Mouse (Mus musculus) adrenal gland, adult 2 months (tissue): ENCODE measurements at regions not wholly inside any gene's neighbourhood (a gene's known extent, or its start where the extent isn't known, plus 50 kb on each side); places are given as distances from the start of the nearest gene placed in this dataset.

Experiments used
- DNase-seq: peaks from one replicate; pipeline ENCODE4 v3.0.0; 2021

DNA sequence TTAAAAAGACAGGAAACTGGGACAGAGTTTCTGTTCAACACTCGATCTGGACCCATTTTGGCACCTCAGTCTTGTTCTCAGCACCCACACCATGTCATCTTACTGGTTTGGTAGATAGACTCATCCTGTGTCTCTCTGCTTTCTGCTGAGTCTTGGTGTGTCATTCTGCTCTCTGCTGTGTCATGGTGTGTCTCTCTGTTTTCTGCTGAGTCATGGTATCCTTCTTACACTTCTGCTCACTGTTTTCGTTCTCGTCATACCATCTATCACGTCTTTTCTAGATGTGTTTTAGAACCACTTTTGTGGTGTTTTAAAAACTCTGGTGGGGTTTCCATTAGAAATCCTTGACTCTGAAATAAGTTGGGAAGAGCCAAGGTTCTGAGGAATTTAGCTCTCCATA is 393.7 kb upstream of the Adamts16 start:
- no peak for DNase-seq

DNA sequence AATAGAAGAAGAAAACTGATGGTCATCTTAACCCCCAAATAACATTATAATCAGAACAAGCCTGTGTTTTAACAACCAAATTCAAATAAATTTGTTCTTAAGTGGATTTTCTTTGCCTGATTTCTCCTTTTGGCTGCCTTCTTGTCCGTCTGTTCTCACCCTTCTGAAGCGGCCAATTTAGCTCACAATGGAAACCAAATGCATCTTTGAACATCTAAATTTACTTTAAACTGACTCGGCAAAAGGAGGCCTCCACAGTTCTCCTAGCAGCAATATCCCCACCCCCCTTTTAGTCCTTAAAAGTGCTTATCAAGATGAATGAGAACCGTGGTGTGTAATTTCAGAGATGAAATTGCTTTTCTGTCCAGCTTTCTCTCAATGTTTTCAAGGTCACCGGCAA is 389.6 kb upstream of the Adamts16 start:
- no peak for DNase-seq

DNA sequence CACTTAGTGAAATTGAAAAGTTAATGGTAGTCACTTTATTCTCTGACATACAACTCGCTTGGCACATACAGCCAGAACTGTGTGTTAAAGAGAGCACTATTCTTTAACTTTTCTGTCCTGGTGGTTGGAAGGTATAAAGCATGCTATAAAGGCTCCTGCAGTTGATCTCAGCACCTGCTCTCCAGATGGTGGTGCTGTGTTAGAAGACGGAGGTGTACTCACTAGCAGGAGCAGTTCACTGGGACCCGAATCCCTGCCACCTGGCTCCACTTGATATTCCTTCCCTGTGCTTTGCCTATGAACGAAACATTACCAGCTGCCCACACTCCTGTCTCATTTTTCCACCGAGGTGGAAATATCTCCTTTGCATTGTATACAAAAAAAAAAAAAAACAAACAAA is 373.2 kb upstream of the Adamts16 start:
- DNase-seq = no peak

DNA sequence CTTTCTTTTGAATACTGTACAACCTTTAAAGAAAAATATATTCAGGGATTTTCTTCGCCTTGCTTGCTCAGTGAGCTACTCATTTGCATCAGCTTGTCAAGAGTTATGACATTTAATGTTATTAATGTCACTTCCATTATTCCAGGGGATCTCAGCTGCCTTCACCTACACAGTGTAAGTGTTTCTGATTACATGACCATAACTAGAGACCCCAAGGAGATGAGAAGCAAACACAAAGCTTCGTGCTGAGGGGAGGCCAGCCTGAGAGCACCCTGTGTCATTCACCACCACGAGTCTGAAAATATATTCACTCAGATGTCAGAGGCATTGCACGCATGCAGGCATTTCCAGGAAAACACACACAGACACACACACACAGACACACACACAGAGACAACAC is 369.8 kb upstream of the Adamts16 start:
- DNase-seq = no peak

DNA sequence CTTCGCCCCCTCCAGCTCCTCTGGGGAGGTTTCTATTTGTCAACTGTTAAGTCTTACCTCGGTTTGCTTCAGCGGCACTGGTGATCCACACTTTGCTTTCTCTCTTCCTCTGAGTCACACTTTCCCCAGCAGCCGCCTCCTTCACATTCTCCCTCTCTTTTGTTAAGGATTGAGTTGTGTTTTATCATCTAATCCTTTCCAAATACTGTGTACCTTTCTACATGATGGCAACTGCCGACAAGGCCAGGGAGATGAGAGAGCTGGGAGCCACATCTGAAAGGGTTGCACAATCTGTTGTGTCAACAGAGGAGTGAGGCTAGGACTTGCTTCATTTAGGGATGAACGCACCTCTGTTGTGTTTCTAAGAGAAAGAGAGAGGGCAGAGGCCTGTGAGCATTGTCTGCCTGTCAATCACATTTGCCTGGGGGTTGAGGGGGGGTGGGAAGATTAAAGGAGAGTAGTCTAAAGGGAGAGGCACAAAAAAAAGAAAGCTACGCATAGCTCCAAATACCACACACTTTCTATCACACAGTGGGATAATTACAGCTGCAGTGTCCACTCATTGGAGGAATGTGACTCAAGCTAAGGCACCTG is 369.1 kb upstream of the Adamts16 start:
- no peak for DNase-seq

DNA sequence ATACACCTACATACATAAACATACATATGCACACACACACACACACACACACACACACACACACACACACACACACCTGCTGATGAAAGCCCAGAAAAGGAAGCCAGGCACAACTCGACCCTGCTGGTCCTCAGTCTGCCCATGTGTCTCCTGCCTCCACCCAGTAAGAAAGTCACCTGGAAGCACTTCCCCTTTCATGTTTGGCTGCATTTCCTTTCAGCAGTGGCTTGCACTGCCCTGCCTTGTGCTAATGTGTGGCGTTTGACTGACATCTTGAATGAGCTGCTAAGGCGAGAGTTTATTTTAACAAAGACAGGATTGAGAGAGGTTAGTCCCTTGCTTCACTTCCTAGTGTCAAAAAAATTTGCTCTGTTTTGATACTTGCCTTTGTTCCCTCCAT is 364.1 kb upstream of the Adamts16 start:
- no peak for DNase-seq

DNA sequence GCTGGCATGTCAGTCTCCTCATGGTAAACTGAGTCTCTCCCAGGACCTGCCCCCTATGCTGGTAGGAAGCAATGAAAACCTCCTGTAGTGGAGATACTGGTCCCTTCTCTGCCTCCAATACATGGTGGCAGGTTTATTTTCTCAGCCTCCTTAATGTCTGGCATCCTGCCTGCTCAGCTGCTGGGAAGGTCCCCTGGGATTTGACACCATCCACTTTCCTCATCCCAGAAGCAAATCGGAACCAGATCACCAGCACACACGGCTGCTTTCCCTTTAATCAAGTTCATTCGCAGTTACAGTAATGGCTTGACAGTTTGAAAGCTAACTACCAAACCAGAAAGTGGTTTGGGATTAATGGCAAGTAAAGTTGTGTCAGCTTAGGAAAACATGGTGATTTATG is 359.0 kb upstream of the Adamts16 start:
- DNase-seq = no peak

DNA sequence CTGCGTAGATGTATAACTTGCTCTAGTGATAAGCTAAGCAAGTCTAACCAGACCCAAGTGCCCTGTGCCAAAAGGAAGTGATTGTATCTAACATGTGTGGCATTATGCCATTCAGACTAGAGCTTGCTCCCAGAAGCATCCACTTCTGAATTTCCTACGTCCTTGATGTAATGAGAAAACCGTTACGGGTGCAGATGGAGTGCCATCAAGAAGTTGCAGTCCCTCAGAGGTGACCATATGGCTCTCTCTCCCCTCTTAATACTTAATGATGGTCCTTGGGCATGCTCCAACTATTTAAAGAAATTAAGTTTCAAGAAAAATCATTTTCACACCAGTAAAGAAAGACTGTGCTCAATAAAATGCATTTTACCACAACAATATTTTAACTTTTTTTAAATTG is 354.1 kb upstream of the Adamts16 start:
- no peak for DNase-seq

DNA sequence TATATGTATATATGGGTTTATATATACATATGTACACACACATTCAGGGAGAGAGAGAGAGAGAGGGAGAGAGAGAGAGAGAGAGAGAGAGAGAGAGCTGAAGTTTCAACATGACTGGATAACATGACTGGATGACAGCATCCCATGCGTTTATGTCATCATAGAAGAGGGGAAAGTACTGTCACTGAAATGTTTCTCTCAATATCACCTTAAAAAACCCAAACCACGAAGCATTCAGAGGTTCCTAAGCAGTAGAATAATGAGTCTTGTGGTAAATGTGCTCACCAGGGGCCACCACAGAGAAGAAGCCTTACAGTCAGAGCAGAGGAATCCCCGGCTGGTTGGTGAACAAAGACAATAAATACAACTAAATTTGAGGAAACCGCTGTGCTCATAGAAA is 342.9 kb upstream of the Adamts16 start:
- no peak for DNase-seq

DNA sequence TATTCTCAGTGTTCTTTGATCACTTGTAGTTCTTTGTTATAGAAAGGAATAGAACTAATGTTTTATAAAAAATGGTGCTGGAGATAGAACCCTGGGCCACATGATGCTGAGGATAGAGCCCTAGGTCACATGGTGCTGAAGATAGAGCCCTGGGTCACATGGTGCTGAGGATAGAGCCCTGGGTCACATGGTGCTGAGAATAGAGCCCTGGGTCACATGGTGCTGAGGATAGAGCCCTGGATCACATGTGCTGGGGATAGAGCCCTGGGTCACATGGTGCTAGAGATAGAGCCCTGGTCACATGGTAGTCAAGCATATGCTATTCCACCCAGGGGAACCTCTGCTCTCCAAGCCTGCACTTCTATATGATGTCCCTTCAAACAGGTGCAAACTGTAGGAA is 337.5 kb upstream of the Adamts16 start:
- DNase-seq = no peak

DNA sequence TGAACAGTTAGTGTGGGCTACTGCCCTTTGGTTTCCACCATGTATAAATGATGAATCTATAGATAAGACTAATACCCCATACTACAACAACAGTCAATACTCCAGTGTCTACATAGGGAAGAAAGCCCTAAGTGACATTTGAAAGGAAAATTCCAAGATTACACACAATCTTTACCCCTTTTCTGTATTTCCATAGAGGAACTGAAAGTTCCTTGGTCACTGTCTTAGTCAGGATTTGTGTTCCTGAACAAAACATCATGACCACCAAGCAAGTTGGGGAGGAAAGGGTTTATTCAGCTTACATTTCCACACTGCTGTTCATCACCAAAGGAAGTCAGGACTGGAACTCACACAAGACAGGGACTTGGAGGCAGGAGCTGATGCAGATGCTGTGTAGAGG is 332.7 kb upstream of the Adamts16 start:
- DNase-seq = no peak

DNA sequence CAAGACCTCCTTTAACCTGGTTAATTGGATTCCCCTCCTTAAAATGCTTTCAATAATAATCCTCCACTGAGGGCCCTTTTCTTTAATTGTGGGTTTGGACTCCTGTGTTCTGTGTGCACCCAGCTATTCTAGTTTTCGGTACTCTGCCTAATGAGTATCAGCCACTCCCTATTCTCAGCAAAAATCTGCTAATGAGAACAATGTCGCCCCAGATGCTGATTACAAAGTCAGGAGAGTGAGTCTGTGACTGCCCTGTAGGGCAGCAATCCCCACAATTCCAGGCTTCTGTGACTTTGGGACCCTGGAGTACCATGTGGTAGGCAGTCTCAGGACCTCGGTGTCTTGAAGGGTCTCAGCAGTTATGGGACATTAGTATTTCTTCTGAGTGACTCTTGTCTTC is 324.6 kb upstream of the Adamts16 start:
- DNase-seq = no peak

DNA sequence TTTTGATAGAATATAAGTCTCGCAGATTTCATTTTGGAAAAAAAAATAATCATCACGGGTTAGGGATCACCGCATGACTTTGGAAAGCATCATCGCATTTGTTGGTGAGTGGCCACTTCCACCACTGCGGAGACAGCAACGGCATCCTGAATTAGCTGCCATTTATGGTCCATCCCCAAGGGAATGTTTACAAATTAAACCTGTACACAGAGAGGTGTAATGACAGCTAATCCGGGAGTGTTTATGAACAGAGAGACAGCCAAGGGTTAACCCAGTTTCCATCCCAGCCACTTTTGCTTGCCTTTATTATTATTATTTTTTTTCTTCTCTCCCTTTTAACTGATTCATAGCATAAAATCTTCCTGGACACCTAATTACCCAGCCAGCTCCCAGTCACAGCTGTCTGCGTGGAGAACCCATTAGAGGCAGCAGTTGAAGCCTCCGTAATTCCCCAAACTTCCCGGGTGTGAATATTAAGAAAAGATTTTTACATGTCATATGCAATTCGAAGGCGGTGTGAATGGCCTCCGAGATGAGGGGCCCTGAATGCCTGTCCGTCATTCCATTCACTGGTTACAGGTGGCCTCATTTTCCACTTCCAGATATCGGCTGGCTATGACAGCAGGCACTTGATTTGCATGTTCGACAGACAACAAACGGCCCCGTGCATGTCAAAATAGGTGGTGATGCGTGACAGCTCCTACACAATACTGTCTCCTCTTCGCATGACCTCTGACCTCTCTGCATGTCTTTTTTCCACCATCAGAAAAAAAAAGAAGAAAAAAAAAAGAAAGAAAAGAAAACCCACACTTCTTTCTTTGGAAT is 323.7 kb upstream of the Adamts16 start:
- DNase-seq = no peak

DNA sequence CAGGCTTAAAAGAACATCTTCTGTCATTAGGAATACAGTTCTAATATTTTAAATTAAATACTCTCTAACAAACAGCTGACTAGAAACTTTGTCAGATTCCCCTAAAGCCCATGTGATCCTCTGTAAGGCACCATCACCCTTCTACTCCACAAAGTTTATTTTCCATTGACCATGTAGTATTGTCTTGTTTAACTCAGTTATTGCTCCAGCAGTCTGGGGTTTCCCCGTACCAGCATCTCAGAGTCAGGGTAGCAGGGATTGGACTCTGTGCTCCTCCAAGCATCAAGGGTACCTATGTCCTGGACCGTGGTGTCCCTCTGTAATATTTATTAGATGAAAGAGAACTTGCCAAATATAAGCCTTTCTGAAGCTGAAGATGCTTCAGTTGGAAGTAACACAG is 322.4 kb upstream of the Adamts16 start:
- no peak for DNase-seq

DNA sequence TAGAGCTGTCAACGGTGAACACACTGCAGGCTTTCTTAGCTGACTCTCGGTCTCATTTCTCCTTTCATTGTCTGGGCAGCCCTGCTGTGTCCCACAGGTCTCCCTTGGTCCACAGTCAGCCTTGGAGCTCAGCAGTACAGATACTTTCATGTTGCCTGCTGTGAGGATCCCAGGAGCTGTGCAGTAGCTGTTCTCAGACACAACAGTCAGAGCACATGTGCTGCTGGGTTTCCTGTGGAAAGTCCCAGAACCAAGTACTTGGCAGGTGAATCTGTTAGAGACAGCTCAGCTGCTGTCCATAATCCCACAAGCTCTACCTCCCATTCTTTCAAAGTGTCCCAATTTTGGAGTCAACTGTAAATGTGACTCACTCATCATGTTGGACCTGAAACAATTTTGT is 321.3 kb upstream of the Adamts16 start:
- DNase-seq = no peak

DNA sequence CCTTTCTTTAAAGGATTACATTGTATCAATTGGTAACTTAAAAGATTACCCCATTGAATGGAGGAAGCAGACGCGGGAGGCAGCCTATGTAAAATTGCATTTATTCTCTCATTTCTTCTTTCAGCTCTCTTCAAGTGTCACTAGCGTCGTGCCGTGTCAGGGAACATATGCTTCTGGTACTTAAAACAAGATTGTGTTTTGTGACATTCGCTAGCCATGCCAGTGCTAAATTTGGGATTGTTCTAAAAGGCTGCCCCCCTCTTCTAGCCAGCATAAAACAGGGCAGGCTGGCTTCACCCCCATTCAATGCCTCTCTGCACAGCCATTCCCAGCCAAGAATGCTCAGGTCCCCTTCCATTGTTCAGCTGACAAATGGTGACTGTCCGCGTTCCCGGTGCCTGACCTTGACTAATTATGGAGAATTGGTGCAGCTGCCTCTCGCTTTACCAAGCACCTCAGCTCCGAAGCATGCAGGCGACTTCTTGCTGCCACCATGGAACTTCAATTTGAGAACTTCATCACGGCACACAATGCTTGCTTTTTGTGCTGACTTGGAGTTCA is 316.8 kb upstream of the Adamts16 start:
- DNase-seq = no peak

DNA sequence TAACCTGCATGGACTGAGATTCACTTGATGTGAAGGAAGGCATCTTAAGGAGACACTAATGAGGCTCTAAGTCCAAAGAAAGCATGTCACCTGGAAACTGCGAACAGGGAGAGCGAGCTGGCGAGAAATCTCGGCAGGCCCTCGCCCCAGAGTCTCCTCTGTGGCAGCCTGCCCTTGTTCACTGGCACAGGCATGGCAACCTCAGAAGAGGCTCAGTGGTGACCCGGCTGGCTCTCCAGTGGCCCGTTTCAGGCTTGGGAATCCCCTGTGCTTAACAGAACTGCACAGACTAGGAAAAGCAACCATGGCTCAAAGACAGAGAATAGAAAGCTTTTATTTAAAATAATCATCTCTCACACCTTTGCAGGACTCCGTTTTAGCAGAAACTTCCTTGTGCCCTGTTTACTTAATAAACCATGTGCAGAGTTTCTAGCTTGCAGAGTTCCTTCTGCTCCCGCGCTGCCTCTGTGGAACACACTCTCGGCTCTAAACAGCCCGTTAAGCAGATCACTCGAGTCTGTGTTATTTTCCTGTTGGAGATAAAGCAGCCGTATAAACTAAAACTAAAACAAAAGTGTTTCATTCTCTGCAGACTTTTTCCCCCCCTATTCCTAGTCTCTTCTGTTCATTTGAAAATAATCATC is 316.2 kb upstream of the Adamts16 start:
- no peak for DNase-seq

DNA sequence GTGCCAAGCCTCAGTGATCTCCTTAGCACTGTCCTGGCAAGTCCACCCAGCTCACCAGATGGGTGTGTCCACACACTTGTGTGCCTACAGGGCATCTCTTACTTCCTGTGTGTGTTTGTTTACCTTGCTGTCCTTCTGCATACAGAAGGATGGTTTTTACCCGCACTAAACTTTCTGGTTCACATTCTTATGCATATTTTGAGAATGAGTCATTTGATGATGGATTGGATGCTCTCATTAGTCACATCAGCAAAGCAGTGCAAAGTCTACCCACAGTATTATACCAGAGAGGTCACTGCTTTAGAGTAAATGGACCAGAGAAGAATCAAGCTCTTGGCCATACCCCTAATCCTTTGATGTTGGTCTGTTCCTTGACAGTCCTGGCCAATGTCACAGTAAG is 308.5 kb upstream of the Adamts16 start:
- no peak for DNase-seq

DNA sequence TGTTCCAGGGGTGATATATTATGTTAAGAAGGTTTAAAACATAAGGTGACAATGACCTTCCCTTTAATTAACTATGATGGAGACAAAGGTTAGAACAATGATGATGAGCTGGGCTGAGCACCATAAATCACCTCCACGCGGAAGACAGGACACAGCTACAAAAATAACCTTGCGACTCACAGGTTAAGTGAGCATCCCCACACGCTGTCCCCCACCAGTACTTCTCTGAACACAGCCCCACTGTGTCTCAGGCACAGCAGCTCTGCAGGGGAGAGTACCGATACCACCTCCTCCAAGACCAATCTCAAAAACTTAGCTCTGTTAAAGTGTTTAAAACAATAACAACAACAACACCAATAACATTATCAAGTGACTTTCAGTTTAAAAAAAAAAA is 307.7 kb upstream of the Adamts16 start:
- no peak for DNase-seq

DNA sequence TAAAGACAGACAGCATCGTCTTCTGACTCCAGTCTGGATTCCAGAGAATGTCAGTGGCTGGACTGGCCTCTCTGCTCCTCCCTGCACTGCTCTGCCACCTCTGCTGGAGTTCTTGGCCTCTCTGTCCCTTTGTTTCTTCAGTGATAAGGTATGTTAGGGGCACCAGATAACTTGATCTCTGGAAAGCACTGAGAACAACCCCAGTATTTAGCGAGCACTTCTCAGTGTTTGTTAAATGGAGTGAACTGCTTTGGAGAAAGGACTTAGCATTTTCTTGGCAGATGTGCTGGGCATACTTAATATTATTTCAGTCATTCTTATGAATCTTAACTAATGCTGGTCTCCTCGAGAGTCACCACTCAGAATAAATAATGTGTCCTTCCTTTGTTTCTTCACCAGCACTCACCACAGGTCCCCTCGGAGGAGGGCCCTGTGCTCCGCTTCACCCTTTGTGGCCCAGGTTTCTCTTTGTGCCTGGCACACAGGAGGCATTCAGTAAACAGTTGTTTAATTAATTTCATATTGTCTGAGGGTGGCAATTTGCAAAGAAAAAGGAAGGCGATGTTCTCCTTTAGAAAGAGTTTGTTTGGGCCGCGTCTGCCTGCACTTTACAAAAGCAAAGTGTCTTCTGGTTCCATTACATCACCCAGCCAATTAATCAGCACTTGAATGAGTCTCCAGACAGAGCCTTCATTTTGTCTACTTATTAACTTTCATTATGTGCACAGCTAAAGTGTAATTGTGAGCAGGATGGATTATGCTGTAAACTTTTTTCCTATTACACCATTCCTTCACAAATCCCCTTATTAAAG is 307.1 kb upstream of the Adamts16 start:
- no peak for DNase-seq

DNA sequence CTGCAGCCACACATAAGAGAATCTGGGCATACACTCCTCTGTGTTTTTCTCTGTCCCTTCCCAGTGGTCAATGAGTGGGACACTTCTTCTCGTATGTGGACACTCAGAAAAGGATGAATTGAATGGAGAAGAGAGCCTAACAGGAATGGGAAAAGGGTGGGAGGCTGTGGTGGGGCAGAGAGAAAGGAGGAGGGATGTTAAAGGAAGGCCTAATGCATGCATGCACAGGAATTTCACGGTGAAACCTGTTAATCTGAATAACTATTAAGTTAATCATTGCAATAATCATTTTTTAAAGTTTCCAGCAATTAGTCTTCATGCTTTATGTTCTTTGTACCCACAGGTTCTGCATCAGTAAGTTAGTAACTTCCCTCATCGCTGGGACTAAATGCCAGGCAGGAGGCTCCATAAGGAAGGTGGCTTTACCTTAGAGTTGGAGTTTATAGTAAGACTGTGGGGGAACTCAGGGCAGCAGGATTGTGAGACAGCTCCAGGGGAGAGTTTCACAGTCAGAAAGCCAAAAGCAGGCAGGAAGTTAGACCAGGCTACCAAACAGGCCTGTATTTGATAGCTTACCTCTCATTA is 305.3 kb upstream of the Adamts16 start:
- DNase-seq = no peak

DNA sequence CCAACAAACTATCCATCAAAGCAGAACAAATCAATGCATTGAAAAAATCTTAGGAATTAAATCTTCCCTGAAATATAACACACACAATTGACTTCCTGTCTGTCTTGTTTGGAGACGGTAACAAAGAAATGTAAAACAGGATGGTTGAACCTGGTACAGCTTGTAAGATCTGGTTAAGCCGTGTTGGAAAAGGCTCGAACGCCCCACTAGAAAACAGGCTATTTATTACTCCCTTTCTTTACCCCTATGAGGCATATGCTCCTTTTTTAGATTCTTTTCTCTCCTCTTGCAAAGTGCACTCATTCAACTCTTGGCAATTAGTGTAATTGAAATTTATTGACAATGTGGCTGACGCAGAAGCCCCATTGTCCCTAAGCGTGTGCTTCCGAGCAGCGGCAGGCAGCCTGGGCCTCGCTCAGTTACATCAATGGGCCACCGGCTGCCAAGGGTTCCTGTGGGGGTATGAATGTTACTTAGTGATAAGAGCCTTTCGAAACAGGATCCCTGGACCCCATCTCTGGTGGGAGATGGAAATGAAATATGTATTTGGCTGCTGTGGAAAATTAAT is 297.2 kb upstream of the Adamts16 start:
- DNase-seq = no peak
